Mouse (Mus musculus) heart, adult 2 months (tissue): ENCODE measurements at regions not wholly inside any gene's neighbourhood (a gene's known extent, or its start where the extent isn't known, plus 50 kb on each side); places are given as distances from the start of the nearest gene placed in this dataset.

Experiments
- CTCF ChIP-seq: fragments of 200-600 bp; IDR thresholded peaks from 2 replicates; pipeline ENCODE4 v1.8.1; 2022; ENCODE audit warnings: antibody characterized with exemption, mild to moderate bottlenecking, moderate library complexity
- EP300 ChIP-seq: fragments of 200-500 bp; IDR thresholded peaks from 2 replicates; pipeline ENCODE4 v1.6.1; 2011; ENCODE audit warnings: low read depth, low read length, control low read depth; ENCODE audit not compliant: insufficient read depth

GRCm38 (mm10) chr1:112658960-112659359 lies 794.2 kb upstream of the Dsel start:
- TF ChIP-seq CTCF: no peak
- no peak for TF ChIP-seq EP300
